Mouse (Mus musculus) kidney, embryonic 14.5 days (tissue): ENCODE data around the gene Pibf1. TPM values are rescaled to one million over a fixed set of nuclear protein-coding genes. Genes with fewer than 3 reads are reported as not detected.
A peak's percentile ranks its signal among the peaks of the same experiment; 100 is the strongest.

Experiments used
- ATAC-seq: fragments of 200-750 bp; cut with Nextera tagmentation; 2 replicates; pipeline ENCODE4 v1.8.0; 2017; ENCODE audit warnings: moderate number of reproducible peaks, mild to moderate bottlenecking, moderate TSS enrichment, moderate library complexity; ENCODE audit not compliant: low FRiP score, low TSS enrichment
- H3K27ac ChIP-seq: fragments of 300-500 bp; sonication (generic); 2 replicates; pipeline ENCODE4 v1.5.1; 2014; ENCODE audit warnings: low read depth, mild to moderate bottlenecking, low read length, moderate library complexity, mixed read lengths
- H3K27me3 ChIP-seq: fragments of 300-500 bp; sonication (generic); 2 replicates; pipeline ENCODE4 v1.6.1; 2014; ENCODE audit warnings: mild to moderate bottlenecking, low read length; ENCODE audit not compliant: control insufficient read depth, insufficient read depth
- H3K36me3 ChIP-seq: fragments of 300-500 bp; sonication (generic); 2 replicates; pipeline ENCODE4 v1.6.1; 2014; ENCODE audit warnings: low read length, mixed read lengths; ENCODE audit not compliant: control insufficient read depth, insufficient read depth
- H3K4me1 ChIP-seq: fragments of 300-500 bp; sonication (generic); 2 replicates; pipeline ENCODE4 v1.6.1; 2014; ENCODE audit warnings: low read length, mixed read lengths; ENCODE audit not compliant: control insufficient read depth, insufficient read depth
- H3K4me2 ChIP-seq: fragments of 300-500 bp; sonication (generic); replicated peaks from 2 replicates; pipeline ENCODE4 v1.6.1; 2014; ENCODE audit warnings: low read depth, mild to moderate bottlenecking, low read length
- H3K4me3 ChIP-seq: fragments of 300-500 bp; sonication (generic); 2 replicates; pipeline ENCODE4 v1.5.1; 2014; ENCODE audit warnings: mild to moderate bottlenecking, low read length
- H3K9ac ChIP-seq: fragments of 300-500 bp; sonication (generic); 2 replicates; pipeline ENCODE4 v1.6.1; 2014; ENCODE audit warnings: low read depth, mild to moderate bottlenecking, low read length, moderate library complexity
- H3K9me3 ChIP-seq: fragments of 300-500 bp; sonication (generic); 2 replicates; pipeline ENCODE4 v1.6.1; 2016; ENCODE audit warnings: low read length; ENCODE audit not compliant: control insufficient read depth
- WGBS: fragments of 180-500 bp; shearing (Covaris S2); extraction: QIAGEN DNeasy Blood & Tissue Kit; methylation state at CpG from one replicate; pipeline ENCODE4 v1.1.7; 2014; 5-methylcytosine and 5-hydroxymethylcytosine counted together
- polyA plus RNA-seq: library from polyadenylated mRNA; unstranded; fragments of >200 nt; fragmentation: Nextera tagmentation; extraction: Ambion mirVana; gene quantifications from 2 replicates; pipeline ENCODE4 v1.2.1, GENCODE M21; 2014

Pibf1 gene
- polyA plus RNA-seq = 24.1 and 24.9 TPM in 2 replicates

DNA sequence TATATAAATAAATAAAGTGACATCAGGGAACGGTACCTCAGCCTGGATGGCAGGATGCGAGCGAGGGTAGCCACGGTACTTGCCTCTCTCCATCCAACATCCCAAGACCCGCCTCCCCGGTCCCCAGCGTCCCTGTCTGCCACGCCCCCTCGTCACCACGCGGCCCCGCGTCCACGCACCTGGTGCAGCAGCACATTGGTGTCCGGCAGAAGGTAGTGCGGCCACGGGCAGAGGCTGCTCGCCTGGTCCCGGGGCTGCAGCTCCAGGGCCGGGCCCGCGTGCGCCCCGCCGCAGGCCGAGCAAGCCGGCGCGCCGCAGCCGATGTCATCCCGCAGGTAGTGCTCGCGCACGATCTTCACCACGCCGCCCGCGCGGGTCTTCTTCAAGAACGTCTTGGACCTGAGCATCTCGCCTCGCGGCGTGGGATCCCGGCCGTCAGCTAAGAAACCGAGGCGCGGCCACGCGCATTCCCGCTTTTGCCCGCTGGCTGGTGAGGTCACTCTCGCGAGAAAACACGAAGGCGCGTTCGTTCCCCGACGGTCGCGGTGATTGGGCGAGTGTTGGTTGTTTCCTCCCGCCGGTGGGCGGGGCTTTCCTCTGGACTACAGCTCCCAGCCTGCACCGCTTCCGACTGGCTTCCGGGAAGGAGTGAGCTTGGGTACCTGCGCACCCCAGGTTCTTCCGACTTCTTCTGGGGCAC lies at the start of gene Pibf1, which contains the start of gene Dis3:
Pibf1 (plus strand) TSS at position 158 of the 700 bp plus-strand sequence.
Dis3 (minus strand) TSS at position 504 of the 700 bp plus-strand sequence.
- no peaks in the 10 kb centered on the region for H3K9me3 ChIP-seq
- under 1% methylated on average over 68 of the region's 73 CpGs for WGBS
- H3K4me3 ChIP-seq = peak within 1 kb of the TSS; percentile 87
- peak within 1 kb of the TSS; percentile 64 for H3K4me2 ChIP-seq
- peak within 1 kb of the TSS; percentile 64 for H3K27ac ChIP-seq
- H3K36me3 ChIP-seq = peaks cover 41% of the 10 kb centered on the region
- H3K27me3 ChIP-seq = no peaks in the 10 kb centered on the region
- peaks cover 13% of the 10 kb centered on the region; the same call in 1 of the 2 replicates for H3K4me1 ChIP-seq
- ATAC-seq = peak; percentile 100
- peak within 1 kb of the TSS; percentile 80 for H3K9ac ChIP-seq

DNA sequence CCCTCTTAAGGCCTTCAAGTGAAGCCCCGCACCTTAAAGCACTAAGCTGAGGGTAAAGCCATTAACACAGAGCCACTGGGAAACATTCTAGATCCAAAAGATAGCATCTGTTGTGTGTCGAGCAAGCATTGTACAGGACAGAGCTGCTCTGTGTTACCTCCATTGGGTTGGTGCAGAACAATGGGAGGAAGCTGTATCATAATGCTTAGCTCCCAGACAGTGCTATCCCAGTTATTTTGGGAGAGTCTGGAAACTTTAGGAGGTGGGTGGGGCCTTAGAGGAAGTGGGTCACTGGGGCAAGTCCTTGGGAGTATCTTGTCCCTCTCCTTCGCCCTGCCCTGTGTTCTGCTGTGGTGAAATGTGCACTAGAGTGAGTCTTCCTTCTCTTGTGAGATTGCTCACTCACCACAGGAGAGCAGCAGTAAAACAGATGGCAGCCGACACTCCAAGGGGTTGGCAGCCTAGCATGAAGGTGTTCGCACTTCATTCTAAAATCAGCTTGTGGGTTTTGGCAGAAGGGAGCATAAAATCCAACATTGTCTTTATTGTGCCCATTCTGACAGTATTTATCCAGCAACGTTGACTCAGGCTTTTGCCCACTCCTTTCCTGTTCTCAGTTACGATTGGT lies 40.2 kb upstream of the Pibf1 start:
- WGBS = 81% methylated on average over 7 of the region's 7 CpGs
- Histone ChIP-seq H3K4me1 (no peaks in the 10 kb centered on the region), H3K36me3 (peaks cover 64% of the 10 kb centered on the region), H3K27me3 (no peaks in the 10 kb centered on the region), H3K27ac (no peak overlapping the region), H3K9ac (no peak overlapping the region), H3K4me3 (no peak overlapping the region), H3K4me2 (no peak overlapping the region), H3K9me3 (no peaks in the 10 kb centered on the region)
- peak; percentile 55; the same call in 1 of the 2 replicates for ATAC-seq

GRCm38 (mm10) chr14:99060616-99061015 lies 38.6 kb upstream of the Pibf1 start:
- no peak for ATAC-seq
- no peaks in the 10 kb centered on the region for H3K9me3 ChIP-seq
- H3K4me2 ChIP-seq = no peak overlapping the region
- WGBS = 96% methylated on average over 12 of the region's 12 CpGs
- no peak overlapping the region for H3K9ac ChIP-seq
- H3K4me1 ChIP-seq = no peaks in the 10 kb centered on the region
- peaks cover 64% of the 10 kb centered on the region for H3K36me3 ChIP-seq
- H3K27ac ChIP-seq = no peak overlapping the region
- no peak overlapping the region for H3K4me3 ChIP-seq
- H3K27me3 ChIP-seq = no peaks in the 10 kb centered on the region

DNA sequence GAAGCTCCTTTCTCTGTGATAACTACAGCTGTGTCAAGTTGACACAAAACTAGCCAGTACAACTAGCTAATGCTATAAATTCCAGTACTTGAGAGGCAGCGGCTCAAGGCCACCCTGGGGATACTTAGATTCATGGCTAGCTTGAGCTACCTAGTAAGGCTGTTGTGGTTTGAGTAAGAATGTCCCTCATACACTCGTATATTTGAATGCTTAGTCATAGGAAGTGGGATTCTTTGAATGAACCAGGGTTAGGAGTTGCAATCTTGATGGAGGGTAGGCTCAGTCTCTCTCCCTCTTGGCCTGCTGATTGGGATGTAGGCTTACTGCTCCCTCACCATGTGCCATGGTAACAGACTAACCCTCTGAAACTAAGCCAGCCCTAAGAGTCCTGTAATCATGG lies 36.1 kb upstream of the Pibf1 start:
- Histone ChIP-seq H3K36me3 (peaks cover 63% of the 10 kb centered on the region), H3K27ac (no peak overlapping the region), H3K4me3 (no peak overlapping the region), H3K9me3 (no peaks in the 10 kb centered on the region), H3K27me3 (no peaks in the 10 kb centered on the region), H3K9ac (no peak overlapping the region), H3K4me1 (no peaks in the 10 kb centered on the region), H3K4me2 (no peak overlapping the region)
- no peak for ATAC-seq
- 95% methylated on average over 2 of the region's 2 CpGs for WGBS

DNA sequence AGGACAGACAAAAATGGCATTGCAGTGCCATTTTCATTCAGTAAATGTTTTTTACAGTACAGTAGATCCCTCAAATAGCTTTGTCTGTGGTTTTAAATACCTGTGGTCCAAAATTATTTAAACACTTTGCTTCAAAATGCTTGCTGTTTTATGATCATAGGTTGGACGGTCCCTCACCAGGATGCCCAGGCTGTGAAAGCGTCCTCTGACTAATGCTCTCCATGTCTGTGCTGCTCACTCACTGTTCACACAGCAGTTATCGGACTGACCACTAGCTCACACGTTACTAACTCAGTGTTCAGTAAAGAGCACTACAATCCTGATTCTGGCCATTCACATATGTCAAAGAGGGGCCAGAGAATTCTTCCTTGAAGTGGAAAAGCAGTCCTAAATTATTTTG lies 28.1 kb upstream of the Pibf1 start:
- no peak overlapping the region for H3K9ac ChIP-seq
- ATAC-seq = no peak
- H3K27me3 ChIP-seq = no peaks in the 10 kb centered on the region
- peaks cover 78% of the 10 kb centered on the region for H3K36me3 ChIP-seq
- H3K9me3 ChIP-seq = no peaks in the 10 kb centered on the region
- H3K4me1 ChIP-seq = no peaks in the 10 kb centered on the region
- H3K4me2 ChIP-seq = no peak overlapping the region
- 93% methylated on average over 4 of the region's 4 CpGs for WGBS
- H3K27ac ChIP-seq = no peak overlapping the region
- H3K4me3 ChIP-seq = no peak overlapping the region

DNA sequence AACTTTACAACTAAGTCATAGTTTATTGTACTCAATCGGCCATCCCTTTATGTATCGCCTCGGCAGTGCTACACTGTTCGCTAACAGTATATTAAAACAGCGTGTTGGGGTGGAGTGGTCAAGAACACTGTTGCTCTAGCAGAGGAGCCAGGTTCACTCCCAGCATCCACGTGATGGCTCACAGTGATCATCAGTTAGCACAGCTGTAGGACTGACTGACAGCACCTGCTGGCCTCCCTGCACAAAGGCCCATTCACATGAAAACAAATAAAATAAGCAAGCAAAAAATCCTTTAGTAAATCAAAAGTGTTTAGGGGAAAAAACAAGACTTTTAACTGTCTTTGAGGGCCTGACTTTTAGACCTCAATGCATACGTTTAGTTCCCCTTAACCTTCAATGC lies 10.3 kb upstream of the Pibf1 start:
- no peaks in the 10 kb centered on the region for H3K9me3 ChIP-seq
- H3K4me1 ChIP-seq = no peaks in the 10 kb centered on the region
- no peak overlapping the region for H3K9ac ChIP-seq
- no peak for ATAC-seq
- H3K4me3 ChIP-seq = no peak overlapping the region
- H3K36me3 ChIP-seq = peaks cover 82% of the 10 kb centered on the region
- no peaks in the 10 kb centered on the region for H3K27me3 ChIP-seq
- 92% methylated on average over 7 of the region's 7 CpGs for WGBS
- no peak overlapping the region for H3K4me2 ChIP-seq
- no peak overlapping the region for H3K27ac ChIP-seq

DNA sequence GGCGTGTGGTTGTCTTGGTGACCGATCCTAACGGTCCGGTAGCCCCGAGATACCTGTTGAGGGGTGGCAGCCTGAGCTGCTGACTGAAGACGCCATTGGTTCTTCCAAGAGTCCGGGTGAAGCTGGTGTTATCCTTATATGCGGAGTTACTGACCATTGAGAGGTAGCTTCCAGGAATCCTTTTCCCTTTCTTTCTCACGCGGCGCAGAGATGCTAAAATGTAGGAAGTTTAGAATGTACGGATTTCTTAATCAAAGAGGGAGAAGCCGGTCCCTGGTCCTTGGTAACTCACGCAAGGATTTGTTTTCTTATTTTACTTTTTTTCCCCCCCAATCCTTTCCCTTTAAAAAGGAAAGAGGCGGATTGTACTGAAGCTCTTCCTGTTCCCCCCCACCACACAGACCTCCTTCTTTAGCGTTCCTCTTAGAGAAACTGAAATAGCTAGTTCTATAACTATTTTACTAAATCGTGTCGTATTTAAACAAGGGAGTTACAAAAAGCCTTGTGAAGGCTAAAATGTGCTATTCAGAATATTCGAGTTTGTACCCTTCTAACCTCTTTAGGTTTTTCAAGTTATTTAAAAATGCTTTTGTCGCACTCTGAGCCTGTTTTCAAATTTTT lies 853 bp downstream of the Pibf1 start:
- Histone ChIP-seq H3K9ac (peak overlapping the region; percentile 66), H3K9me3 (no peaks in the 10 kb centered on the region), H3K36me3 (peaks cover 35% of the 10 kb centered on the region), H3K27me3 (no peaks in the 10 kb centered on the region), H3K4me3 (peak overlapping the region; percentile 87), H3K4me2 (peak overlapping the region; percentile 59), H3K4me1 (peaks cover 13% of the 10 kb centered on the region; the same call in 1 of the 2 replicates), H3K27ac (no peak overlapping the region)
- WGBS = 9% methylated on average over 20 of the region's 20 CpGs
- ATAC-seq = no peak

GRCm38 (mm10) chr14:99103050-99103449 lies 3.8 kb downstream of the Pibf1 start:
- no peaks in the 10 kb centered on the region for H3K9me3 ChIP-seq
- H3K4me1 ChIP-seq = peaks cover 13% of the 10 kb centered on the region; the same call in 1 of the 2 replicates
- no peak overlapping the region for H3K4me3 ChIP-seq
- ATAC-seq = no peak
- H3K27me3 ChIP-seq = no peaks in the 10 kb centered on the region
- H3K9ac ChIP-seq = no peak overlapping the region
- 89% methylated on average over 4 of the region's 4 CpGs for WGBS
- H3K36me3 ChIP-seq = peaks cover 24% of the 10 kb centered on the region; the same call in 1 of the 2 replicates
- no peak overlapping the region for H3K27ac ChIP-seq
- H3K4me2 ChIP-seq = no peak overlapping the region
